ENCODE assay signal across 8 mouse cellular contexts in the genomic region with DNA sequence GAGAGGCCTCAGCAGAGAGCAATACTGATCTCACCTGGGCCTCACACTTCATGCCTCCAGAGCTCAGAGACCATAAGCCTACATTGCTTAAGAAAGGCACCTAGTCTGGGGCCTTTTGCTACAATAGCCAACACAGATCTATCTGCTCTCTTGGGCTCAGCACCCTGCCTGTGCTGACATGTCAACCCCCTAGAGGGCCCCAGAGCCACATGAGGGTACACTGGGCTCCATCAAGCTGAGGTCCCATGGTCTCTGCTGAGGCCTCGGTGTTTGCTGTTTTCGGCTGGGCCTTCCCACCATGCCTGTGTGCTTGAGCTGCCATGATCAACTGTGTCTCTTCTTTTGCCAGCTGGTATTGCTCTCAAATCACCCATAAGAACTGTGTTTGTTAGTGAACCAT. TPM values are rescaled to one million over a fixed set of nuclear protein-coding genes. Genes with fewer than 3 reads are reported as not detected.
DNase-seq lines count a peak whose midpoint lies in the region; ATAC-seq lines count a peak whose summit lies in the region.

No protein-coding gene starts in this region.

- no peaks in the 10 kb centered on the region for H3K9me3 ChIP-seq in midbrain, embryonic 13.5 days
- no peaks in the 10 kb centered on the region for H3K9me3 ChIP-seq in hindbrain, embryonic 13.5 days

- H3K27me3 ChIP-seq in midbrain, embryonic 13.5 days: no peaks in the 10 kb centered on the region
- no peaks in the 10 kb centered on the region for H3K27me3 ChIP-seq in hindbrain, embryonic 13.5 days

- peak; percentile 34 for DNase-seq in layer of hippocampus, adult 9-11 months
- no peak for DNase-seq in layer of hippocampus, postnatal 14 days (ENCODE audit: low spot score in 2 of 2)
- peak; percentile 48 for DNase-seq in ZHBTc4 (ENCODE audit: low read depth, low spot score)
- DNase-seq in kidney, adult 9 months: peak; percentile 59
- no peak for DNase-seq in gastrocnemius, adult 8-10 months (ENCODE audit: low spot score in 2 of 2)

- 0 out of 2 replicates have a peak, but pooled peaks cover under 1% of the 10 kb centered on the region for H3K4me1 ChIP-seq in midbrain, embryonic 13.5 days (replicated peaks)
- peaks cover 1% of the 10 kb centered on the region; the same call in 1 of the 2 replicates for H3K4me1 ChIP-seq in hindbrain, embryonic 13.5 days (replicated peaks)

- H3K36me3 ChIP-seq in midbrain, embryonic 13.5 days: no peaks in the 10 kb centered on the region
- H3K36me3 ChIP-seq in hindbrain, embryonic 13.5 days: no peaks in the 10 kb centered on the region

- 84% methylated on average over 2 of the region's 2 CpGs for WGBS in midbrain, embryonic 13.5 days
- WGBS in hindbrain, embryonic 13.5 days: 89% methylated on average over 2 of the region's 2 CpGs

- no peak overlapping the region for H3K9ac ChIP-seq in midbrain, embryonic 13.5 days (replicated peaks)
- no peak overlapping the region for H3K9ac ChIP-seq in hindbrain, embryonic 13.5 days

- no peak overlapping the region for H3K27ac ChIP-seq in midbrain, embryonic 13.5 days
- no peak overlapping the region for H3K27ac ChIP-seq in hindbrain, embryonic 13.5 days

- H3K4me3 ChIP-seq in midbrain, embryonic 13.5 days (replicated peaks): no peak overlapping the region
- H3K4me3 ChIP-seq in hindbrain, embryonic 13.5 days: no peak overlapping the region

- ATAC-seq in megakaryocyte, adult 5-6 weeks (ENCODE audit: poor library complexity, severe bottlenecking): peak; percentile 83
- no peak for ATAC-seq in midbrain, embryonic 13.5 days
- no peak for ATAC-seq in hindbrain, embryonic 13.5 days (ENCODE audit: low FRiP score)

- no peak overlapping the region for H3K4me2 ChIP-seq in midbrain, embryonic 13.5 days (replicated peaks)
- no peak overlapping the region for H3K4me2 ChIP-seq in hindbrain, embryonic 13.5 days

RNA-seq across cellular contexts. Expression of a gene that starts 24.0 kb away (rescaled TPM):
- total RNA-seq in layer of hippocampus, postnatal 14 days (2021): 10 to 100 TPM; 41.1 to 45.4 TPM
- total RNA-seq in megakaryocyte, adult 5-6 weeks (2015): 182 and 187 TPM in 2 replicates
- 63.8 and 76.0 TPM in 2 replicates for total RNA-seq in megakaryocyte, adult 5-6 weeks (2017)
- polyA plus RNA-seq in midbrain, embryonic 13.5 days (2015; fragmentation: Nextera tagmentation; extraction: Ambion mirVana): 50.7 and 55.3 TPM in 2 replicates
- 1 to 10 TPM; 3.4 to 3.9 (median 3.5) TPM for total RNA-seq in gastrocnemius, adult 8-10 months (2022)
- polyA plus RNA-seq in hindbrain, embryonic 13.5 days (2015; fragmentation: Nextera tagmentation; extraction: Ambion mirVana): 77.6 and 79.9 TPM in 2 replicates

Comparison
In these comparisons a context has a peak if more than half of its experiments do, and no peak if none do; other contexts are left out.
1. DNase-seq: peak in layer of hippocampus, adult 9-11 months (single experiment), ZHBTc4 (single experiment) and kidney, adult 9 months (single experiment); none in layer of hippocampus, postnatal 14 days (0 of 2) and gastrocnemius, adult 8-10 months (0 of 2).
2. RNA of a gene that starts 24.0 kb away (total RNA-seq): 63.8 to 187 TPM in megakaryocyte, adult 5-6 weeks and 41.1 to 45.4 TPM in layer of hippocampus, postnatal 14 days; 3.4 to 3.9 TPM in gastrocnemius, adult 8-10 months; every median in the first group is over 4 times any median in the second.